Mouse (Mus musculus) erythroid progenitor cell, adult 5-6 weeks (primary cell): ENCODE data around the gene Tacr1. TPM values are rescaled to one million over a fixed set of nuclear protein-coding genes. Genes with fewer than 3 reads are reported as not detected.

Source experiments
- ATAC-seq: replicated peaks from 2 replicates; pipeline ENCODE4 v1.8.0; 2016; ENCODE audit warnings: moderate number of reproducible peaks, mild to moderate bottlenecking, moderate TSS enrichment, inconsistent platforms; ENCODE audit not compliant: poor library complexity, low FRiP score, severe bottlenecking
- total RNA-seq, 2 experiments: library from RNA; stranded (forward) in 1 of 2; stranded (reverse) in 1 of 2; fragments of 150-400 nt in 1 of 2; fragments of 186-747, 209-891 nt in 1 of 2; gene quantifications; 2 replicates each; pipeline versions ENCODE4 v1.2.3 to v1.2.4; 2015 to 2017; ENCODE audit warnings: low replicate concordance in 2 of 2

The Tacr1 gene
- total RNA-seq, 2 experiments from 2014 or later = not detected

DNA sequence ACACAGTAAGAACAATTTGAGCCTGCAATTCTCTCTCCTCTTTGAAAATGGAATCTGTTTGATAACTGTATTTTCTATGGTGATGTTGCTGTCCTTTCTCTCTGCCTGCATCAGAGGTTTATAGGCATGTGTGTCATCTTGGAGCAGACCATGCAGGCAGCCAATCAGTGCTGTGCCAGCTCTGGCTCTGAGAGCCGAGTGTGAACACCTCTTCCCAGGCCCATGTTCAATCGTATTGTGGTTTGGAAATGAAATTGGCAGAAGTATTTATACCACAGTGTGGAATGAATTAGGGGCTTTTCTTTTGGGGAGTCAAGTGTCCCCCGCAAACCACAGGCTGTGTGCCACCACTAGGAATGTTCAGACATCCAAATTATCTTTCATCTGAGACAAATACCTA is 117.5 kb downstream of the Tacr1 start:
- ATAC-seq = no peak

DNA sequence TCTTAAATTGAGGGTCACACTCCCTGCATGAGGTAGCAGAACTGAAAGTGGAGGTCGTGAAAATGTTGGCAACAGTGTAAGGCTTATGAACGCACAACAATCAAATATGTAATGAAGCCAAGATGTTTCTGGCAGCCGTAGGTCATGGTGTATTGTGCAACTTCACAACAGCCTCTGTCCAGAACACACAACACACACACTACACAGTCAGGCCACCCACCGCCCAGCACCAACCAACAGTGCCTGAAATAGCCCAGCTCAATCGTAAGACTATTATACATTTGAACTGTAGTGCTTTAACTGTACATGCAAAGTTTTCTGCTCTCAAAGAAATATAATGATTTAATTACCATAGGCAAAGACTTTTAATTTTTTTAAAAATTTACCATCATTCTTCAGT is 120.4 kb downstream of the Tacr1 start:
- ATAC-seq = no peak

DNA sequence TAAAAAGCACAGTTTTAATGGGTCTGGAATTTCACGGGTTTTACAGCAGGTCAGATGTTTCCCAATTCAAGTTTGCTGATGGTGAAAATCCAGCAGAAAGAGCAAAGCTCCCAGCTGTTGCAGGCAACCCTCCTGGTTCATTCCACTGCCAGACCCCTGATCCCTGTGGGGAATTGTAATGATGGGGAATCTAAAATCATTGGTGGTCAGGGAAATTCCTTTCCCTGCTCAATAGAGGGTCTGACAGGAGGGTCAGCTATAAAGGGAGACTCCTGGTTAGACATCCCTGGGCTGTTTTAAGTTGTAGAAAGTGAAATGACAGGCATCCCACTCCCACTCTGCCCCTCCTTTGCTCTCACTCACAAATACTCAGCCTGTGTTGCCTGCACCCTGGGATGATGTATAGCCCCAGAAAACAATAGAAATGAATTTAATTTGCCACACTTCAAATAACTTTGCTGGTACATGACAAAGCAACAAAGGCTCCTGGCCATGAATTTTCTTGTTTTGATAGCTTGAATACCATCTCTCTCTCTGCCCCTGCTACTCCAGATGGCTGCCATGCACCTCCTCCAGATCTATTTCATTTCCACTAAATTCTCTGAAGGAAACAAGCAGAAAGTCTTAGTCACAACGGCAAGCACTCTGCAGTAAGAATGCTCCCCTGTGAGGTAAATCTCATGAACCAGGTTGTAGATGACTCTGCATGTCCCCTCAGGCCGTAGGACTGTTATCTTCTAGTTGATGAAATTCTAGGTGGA is 123.2 kb downstream of the Tacr1 start:
- no peak for ATAC-seq

DNA sequence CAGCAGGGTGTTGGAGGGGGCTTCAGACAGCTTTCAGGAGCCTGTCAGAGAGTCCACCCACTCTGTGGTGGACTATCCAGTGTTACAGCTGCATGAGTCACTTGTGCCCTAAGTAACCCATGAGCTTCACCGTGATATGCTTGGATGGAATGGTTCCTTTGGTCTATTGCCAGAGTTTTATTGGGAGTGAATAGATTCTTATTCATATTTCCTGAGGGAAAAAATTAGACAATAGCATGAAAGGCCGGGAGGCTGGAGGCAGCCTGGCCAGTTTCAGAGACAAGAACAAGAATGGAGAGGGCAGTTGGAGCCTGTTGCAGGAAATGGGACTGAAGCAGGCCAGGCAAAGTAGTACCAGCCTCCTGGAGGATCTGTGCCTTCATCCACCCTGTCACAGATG is 126.5 kb downstream of the Tacr1 start:
- ATAC-seq = no peak

DNA sequence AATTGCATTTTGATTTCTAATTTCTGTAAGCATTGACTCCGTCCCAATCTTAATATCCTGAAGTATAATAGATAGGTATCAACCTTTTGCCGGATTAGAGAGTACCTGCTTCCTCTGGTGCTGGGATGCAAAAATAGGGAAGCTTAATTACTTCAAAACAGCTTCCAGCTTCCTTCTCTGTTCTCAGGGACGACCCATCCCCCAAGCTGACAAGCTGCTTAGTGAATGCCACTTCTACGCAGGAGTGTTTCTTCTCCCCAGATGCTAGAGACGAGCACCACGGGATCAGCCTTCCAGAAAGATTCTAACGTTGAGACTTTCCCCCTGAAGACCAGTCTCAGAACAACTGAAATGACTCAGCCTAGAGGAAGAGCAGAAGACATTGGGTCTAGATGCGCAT is 134.5 kb downstream of the Tacr1 start:
- ATAC-seq = no peak

DNA sequence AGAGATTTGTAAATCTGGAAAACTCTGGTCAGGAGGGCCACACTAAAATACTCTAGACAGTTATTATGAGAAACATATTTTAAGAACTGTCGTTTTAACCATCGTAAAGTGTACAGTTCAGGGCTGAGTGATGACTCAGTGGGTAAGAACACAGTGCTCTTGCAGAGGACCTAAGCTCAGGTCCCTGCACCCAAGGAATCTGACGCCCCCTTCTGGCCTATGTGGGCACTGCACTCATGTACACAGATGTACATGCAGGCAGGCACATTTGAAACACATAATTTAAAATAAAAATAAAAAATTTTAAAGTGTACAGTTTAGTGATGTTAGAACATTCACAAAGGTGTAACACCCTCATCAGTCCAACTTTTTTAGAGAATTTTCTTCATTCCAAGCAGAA is 147.1 kb downstream of the Tacr1 start:
- no peak for ATAC-seq

DNA sequence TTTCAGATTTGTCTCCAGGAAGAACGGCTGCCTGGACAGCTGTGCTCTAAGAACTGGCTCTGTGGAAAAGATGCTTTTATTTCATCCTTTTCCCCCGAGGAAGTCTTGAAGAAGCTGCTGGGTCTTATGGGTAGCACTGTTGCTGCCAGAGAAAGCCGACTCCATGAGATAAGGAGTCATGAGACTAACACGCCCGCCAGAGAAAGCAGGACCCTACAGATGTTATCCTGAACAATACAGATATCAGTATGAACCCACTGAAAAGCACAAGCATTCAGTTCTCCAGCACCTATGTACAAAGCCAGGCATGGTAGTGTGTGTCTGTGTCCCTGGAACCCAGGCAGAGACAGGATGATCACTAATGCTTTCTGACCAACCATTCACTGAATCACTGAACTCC is 173.3 kb downstream of the Tacr1 start:
- ATAC-seq = no peak

DNA sequence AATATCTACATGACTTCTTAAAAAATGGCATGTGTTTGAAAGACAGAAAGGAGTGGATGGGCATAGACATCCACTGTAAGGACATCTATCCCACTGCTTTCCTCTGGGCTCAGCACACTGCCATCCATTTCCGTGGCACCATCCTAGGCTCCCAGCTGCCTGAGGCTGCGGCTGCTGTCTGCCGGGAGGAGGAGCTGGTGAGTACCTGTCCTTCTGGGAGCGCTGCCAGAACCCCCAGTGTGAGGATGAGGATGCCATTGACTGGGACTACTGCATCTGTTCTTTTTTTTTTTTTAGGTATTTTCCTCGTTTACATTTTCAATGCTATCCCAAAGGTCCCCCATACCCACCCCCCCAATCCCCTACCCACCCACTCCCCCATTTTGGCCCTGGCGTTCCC is 183.3 kb downstream of the Tacr1 start:
- ATAC-seq = no peak

DNA sequence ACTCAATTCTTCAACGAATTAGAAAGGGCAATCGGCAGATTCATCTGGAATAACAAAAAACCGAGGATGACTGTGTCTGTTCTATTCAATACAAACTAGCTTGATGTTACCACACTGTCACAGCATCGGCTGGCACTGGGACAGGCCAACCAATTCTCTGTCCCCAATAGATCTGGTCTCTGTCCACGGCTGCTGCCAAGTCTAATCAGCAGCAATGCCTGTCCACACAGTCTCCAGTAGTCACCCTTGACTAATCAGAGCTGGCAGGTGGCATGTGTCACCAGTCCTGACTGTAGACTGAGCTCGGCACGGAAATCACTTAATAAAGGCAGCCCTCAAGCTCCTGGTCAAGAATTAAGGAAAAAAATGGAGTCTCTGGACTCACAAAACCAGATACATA is 187.3 kb downstream of the Tacr1 start:
- no peak for ATAC-seq

DNA sequence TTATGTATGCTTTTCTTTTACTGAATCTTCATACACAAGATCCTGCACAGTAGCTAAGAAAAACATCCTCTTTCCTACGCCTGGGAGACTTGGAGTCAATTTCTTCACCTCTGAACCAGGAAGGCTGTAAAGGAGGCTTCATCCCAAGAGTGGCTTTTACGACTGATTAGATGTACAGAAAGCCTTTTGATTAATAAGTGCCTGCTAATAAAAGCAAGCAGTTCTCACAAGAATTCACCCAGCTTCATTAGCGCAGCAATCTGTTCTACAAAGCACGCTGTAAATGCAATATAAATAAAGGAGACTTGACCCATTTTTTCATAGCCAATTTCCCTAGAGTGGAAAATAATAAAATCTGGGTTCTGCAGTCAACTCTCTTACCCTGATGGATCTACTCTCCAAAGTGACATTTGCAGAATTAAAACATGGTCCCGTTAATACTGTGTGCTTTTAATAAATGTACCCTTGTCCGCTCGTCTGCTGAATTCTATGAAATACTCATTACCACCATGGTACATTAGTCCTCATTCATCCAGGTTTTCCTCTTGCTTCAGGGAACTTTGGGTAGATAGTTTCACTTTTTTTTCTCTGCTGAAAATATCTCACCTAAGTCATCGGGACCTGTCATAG is 193.4 kb downstream of the Tacr1 start:
- no peak for ATAC-seq

DNA sequence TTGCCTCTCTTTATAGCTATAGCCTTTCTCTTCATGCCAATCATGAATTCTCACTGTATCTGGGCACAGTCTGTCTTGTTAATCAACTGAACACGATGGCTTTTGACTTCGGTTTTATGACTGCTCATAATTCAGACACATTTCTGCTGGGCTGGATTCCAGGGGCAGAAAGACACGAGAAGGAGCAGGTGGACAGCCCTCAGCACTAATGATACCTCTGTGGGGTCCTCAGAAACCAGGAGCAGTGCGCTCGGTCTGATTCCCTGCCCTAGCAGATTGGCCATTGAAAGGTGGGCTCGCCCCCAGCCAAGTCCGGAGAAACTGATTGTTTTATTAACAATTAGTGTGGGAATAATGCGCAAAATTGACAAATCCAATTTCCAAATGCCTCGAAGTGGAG is 201.1 kb downstream of the Tacr1 start:
- no peak for ATAC-seq

DNA sequence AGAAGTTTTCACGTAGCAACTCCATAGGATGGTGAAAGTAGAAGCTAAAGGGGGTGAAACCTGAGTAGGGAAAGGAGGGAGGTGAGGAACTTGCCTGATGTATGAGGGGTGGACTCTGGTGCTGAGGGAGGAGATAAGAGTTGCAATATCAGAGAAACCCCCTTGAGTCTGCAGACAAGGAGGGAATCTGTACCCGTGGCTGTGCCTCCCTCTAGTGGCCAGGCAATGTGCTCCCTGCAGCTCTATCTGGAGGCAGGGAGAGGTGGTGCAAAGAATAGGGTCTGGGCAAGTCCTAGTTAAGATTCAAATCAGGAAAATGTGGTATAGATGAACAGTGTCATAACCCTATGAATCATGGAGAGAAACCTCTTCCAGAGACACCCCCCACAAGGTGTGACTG is 201.5 kb downstream of the Tacr1 start:
- ATAC-seq = no peak

DNA sequence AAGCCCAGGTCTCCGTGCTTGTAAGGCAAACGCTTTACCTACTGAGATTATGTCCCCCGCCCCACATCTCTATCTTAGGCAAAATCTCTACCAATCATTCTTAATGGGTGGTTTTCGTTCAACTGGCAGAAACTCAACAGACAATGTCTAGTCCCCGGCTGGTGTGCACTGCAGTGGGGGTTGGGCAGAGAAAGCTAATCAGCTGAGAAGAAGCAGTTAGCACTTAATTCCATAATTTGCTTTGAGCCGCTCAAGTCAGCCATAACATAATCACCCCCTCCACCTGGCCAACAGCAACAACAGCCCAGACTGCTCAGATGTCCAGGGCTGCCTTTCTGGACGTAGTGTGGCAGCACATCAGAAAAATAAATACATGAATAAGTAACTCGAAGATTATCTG is 202.7 kb downstream of the Tacr1 start:
- no peak for ATAC-seq

DNA sequence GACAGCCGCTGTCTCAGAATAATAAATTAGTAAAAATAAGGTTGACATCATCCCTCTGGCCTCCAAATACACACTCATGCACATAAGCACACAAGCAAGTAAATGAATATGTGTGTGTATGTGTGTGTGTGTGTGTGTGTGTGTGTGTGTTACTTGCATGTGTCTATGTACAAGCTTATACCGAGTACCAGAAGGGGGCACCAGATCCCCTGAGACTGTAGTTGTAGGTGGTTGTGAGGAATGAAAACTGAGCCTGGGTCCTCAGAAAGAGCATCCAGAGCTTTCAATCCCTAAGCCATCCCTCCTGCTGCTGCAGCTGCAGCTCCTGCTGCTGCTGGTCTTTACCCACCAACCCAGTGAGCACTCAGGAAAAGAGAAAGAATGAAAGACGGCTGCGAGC is 206.6 kb downstream of the Tacr1 start:
- ATAC-seq = no peak

DNA sequence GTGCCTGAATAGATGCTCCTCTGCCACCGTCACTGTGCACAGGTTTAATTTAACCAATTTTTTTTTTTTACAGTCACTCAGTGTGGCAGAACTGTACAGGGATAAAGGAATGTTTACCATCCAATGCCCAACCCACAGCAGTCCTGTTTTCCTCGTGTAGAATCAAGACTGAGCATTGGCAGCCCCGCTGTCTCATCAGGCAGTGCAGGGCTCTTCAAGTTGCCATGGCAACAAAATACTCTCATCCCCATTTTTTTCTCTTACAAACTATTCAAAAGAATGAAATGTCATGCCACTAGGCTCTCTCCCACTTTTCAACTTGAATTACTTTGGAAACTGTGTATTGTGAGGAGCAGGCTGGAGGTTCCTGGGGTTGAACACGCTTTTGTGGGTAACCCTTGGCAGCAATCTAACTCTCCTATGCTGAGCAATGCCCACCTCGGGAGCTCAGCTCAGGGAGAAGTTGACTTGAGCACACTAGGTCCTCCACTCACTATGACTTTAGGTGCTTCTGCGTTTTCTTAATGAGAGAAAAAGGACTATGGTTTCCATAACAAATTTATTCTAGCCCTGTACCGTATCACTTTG is 207.3 kb downstream of the Tacr1 start:
- ATAC-seq = no peak
